Mouse (Mus musculus) midbrain, postnatal 0 days (tissue): Measurements from ENCODE around the gene Tbc1d1. TPM values are rescaled to one million over a fixed set of nuclear protein-coding genes. Genes with fewer than 3 reads are reported as not detected.

Experiments used
- ATAC-seq: fragments of 200-750 bp; cut with Nextera tagmentation; 2 replicates; pipeline ENCODE4 v1.8.0; 2017; ENCODE audit warnings: moderate number of reproducible peaks, mild to moderate bottlenecking, moderate TSS enrichment, moderate library complexity; ENCODE audit not compliant: low FRiP score
- DNase-seq: peaks from one replicate; pipeline ENCODE4 v3.0.0-alpha.2; 2015; ENCODE audit warnings: low spot score
- H3K27ac ChIP-seq: fragments of 300-500 bp; sonication (generic); 2 replicates; pipeline ENCODE4 v1.5.1; 2014; ENCODE audit warnings: low read depth, mild to moderate bottlenecking, low read length, mixed read lengths
- H3K27me3 ChIP-seq: fragments of 300-500 bp; sonication (generic); 2 replicates; pipeline ENCODE4 v1.6.1; 2014; ENCODE audit warnings: low read length, control low read depth, mixed read lengths; ENCODE audit not compliant: insufficient read depth
- H3K36me3 ChIP-seq: fragments of 300-500 bp; sonication (generic); 2 replicates; pipeline ENCODE4 v1.6.1; 2014; ENCODE audit warnings: low read length, control low read depth, mixed read lengths; ENCODE audit not compliant: insufficient read depth
- H3K4me1 ChIP-seq: fragments of 300-500 bp; sonication (generic); 2 replicates; pipeline ENCODE4 v1.6.1; 2014; ENCODE audit warnings: mild to moderate bottlenecking, control low read depth, antibody characterized with exemption, low read length, mixed read lengths; ENCODE audit not compliant: insufficient read depth
- H3K4me2 ChIP-seq: fragments of 300-500 bp; sonication (generic); 2 replicates; pipeline ENCODE4 v1.6.1; 2014; ENCODE audit warnings: low read depth, mild to moderate bottlenecking, low read length, mixed read lengths; ENCODE audit not compliant: poor library complexity, severe bottlenecking
- H3K4me3 ChIP-seq: fragments of 300-500 bp; sonication (generic); 2 replicates; pipeline ENCODE4 v1.5.1; 2014; ENCODE audit warnings: low read depth, mild to moderate bottlenecking, low read length, moderate library complexity
- H3K9ac ChIP-seq: fragments of 300-500 bp; sonication (generic); replicated peaks from 2 replicates; pipeline ENCODE4 v1.6.1; 2014; ENCODE audit warnings: mild to moderate bottlenecking, low read length, moderate library complexity, mixed read lengths; ENCODE audit not compliant: poor library complexity, severe bottlenecking
- H3K9me3 ChIP-seq: fragments of 300-500 bp; sonication (generic); 2 replicates; pipeline ENCODE4 v1.6.1; 2016; ENCODE audit warnings: low read length, control low read depth
- CTCF ChIP-seq: IDR thresholded peaks from 2 replicates; pipeline ENCODE4 v1.5.1; 2016; ENCODE audit warnings: antibody characterized with exemption, mild to moderate bottlenecking
- WGBS: fragments of 180-500 bp; shearing (Covaris S2); extraction: QIAGEN DNeasy Blood & Tissue Kit; methylation state at CpG from one replicate; pipeline ENCODE4 v1.1.7; 2014; 5-methylcytosine and 5-hydroxymethylcytosine counted together
- polyA plus RNA-seq: library from polyadenylated mRNA; unstranded; fragments of >200 nt; fragmentation: Nextera tagmentation; extraction: Ambion mirVana; gene quantifications from 2 replicates; pipeline ENCODE4 v1.2.1, GENCODE M21; 2015
- total RNA-seq: library from RNA; depleted of rRNA; stranded (reverse); fragments of >200 nt; gene quantifications from 2 replicates; pipeline ENCODE4 v1.2.3, GENCODE M21; 2014

Tbc1d1 gene
- total and polyA plus RNA-seq, 2 experiments from 2014 or later, result 5.6 to 11.3 TPM

DNA sequence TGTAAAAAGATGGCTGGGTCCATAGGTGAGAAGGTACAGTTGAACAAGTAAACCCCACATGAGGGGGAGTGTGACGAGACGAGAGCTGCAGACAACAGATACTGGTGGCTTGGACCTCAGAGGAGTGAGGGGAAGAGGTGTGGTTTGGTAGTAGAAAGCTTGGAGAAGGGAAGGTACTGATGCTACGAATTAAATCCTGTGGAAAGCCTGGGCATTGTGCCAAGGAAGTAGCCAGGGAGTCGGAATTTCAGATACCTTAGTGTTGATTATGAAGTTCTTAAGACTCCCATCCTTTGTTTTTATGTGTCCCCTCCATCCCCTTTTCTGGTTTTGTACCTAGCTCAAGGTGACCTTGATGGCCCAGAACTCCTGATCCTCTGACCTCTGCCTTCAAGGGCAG, 124.5 kb downstream of the Tbc1d1 start:
- ATAC-seq (no peak), DNase-seq (no peak)
- no peak overlapping the region for H3K9ac ChIP-seq
- TF ChIP-seq CTCF, result no peak
- H3K27ac ChIP-seq, result no peak overlapping the region
- 61% methylated on average over 4 of the region's 4 CpGs for WGBS
- H3K36me3 ChIP-seq, result peaks cover 6% of the 10 kb centered on the region; the same call in 1 of the 2 replicates
- H3K27me3 ChIP-seq, result no peaks in the 10 kb centered on the region
- no peaks in the 10 kb centered on the region for H3K9me3 ChIP-seq
- no peaks in the 10 kb centered on the region for H3K4me1 ChIP-seq
- H3K4me3 ChIP-seq, result no peak overlapping the region
- no peak overlapping the region for H3K4me2 ChIP-seq

DNA sequence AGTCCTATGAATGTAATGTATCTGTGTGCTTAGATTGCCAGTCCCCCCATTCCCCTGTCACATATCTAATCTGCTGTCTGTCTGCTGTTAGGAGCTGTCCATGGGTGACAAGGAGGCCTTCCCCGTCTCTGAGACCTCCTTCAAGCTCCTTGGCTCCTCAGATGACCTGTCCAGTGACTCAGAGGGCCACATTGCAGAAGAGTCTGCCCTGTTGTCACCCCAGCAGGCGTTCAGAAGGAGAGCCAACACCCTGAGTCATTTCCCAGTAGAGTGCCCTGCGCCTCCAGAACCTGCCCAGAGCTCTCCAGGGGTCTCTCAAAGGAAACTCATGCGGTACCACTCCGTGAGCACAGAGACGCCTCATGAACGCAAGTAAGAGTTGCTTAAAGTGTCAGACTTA, 125.6 kb downstream of the Tbc1d1 start:
- Histone ChIP-seq H3K27me3 (no peaks in the 10 kb centered on the region), H3K4me3 (no peak overlapping the region), H3K4me2 (no peak overlapping the region), H3K27ac (no peak overlapping the region), H3K9me3 (no peaks in the 10 kb centered on the region), H3K9ac (no peak overlapping the region), H3K36me3 (peaks cover 6% of the 10 kb centered on the region; the same call in 1 of the 2 replicates), H3K4me1 (no peaks in the 10 kb centered on the region)
- whole genome bisulfite sequencing, result 93% methylated on average over 7 of the region's 7 CpGs
- DNase-seq (no peak), ATAC-seq (no peak)
- TF ChIP-seq CTCF, result no peak

DNA sequence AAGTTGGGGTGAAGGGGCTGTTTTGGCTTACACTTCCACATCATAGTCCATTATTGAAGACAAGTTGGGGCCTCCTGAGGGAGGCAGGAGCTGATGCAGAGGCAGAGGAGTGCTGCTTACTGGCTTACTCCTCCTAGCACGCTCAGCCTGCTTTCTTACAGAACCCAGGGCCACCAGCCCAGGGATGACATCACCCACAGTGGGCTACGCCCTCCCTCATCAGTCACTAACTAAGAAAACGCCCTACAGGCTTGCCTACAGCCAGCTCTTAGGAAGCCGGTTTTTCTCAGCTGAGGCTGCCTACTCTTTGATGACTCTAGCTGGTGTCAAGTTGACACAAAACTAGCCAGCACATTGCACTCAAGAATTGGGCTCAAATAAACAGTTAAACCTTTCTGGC, 126.5 kb downstream of the Tbc1d1 start:
- Histone ChIP-seq H3K36me3 (peaks cover 6% of the 10 kb centered on the region; the same call in 1 of the 2 replicates), H3K9ac (no peak overlapping the region), H3K27me3 (no peaks in the 10 kb centered on the region), H3K4me1 (no peaks in the 10 kb centered on the region), H3K4me3 (no peak overlapping the region), H3K4me2 (no peak overlapping the region), H3K9me3 (no peaks in the 10 kb centered on the region), H3K27ac (no peak overlapping the region)
- ATAC-seq (no peak), DNase-seq (no peak)
- 91% methylated on average over 4 of the region's 4 CpGs for whole genome bisulfite sequencing
- no peak for TF ChIP-seq CTCF

DNA sequence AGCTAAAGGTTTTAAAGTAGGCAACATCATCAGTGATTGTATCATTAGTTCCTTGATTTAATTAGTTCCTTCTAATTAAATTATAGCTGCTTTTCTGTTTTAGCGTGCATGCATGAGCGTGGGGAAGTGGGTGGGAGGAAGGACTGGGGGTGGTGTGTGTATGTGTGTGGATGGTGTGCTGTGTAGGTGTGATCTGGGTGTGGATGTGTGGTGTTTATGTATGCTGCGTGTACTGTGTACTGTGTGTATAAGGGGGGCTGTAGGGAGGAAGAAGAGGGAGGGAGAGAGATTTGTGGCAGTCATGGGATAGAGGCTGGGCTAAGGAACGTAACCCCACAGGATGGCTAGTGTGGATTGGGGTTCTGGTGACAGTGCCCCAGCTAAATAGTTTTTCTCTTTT, 129.2 kb downstream of the Tbc1d1 start:
- no peaks in the 10 kb centered on the region for H3K9me3 ChIP-seq
- no peak for TF ChIP-seq CTCF
- 0 out of 2 replicates have a peak, but pooled peaks cover 4% of the 10 kb centered on the region for H3K36me3 ChIP-seq
- H3K9ac ChIP-seq, result no peak overlapping the region
- DNase-seq (no peak), ATAC-seq (no peak)
- H3K27ac ChIP-seq, result no peak overlapping the region
- H3K4me2 ChIP-seq, result no peak overlapping the region
- no peak overlapping the region for H3K4me3 ChIP-seq
- H3K27me3 ChIP-seq, result no peaks in the 10 kb centered on the region
- H3K4me1 ChIP-seq, result no peaks in the 10 kb centered on the region
- WGBS, result 89% methylated on average over 4 of the region's 4 CpGs

DNA sequence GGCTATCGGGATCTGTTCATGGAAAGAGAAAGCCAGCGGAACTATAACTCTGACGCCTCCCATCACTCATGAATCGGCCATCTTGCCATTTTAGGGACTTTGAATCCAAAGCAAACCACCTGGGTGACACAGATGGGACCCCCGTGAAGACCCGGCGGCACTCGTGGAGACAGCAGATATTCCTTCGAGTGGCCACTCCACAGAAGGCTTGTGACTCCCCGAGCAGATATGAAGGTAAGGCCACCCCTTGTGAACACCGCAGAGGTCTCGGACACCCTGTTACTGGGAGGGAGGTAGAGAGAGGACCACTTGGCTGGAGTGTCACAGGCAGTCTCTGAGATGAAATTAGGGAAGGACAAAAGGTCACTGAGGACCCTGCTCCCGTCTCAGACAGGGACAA, 129.7 kb downstream of the Tbc1d1 start:
- Histone ChIP-seq H3K4me3 (no peak overlapping the region), H3K9ac (no peak overlapping the region), H3K27ac (no peak overlapping the region), H3K4me1 (no peaks in the 10 kb centered on the region), H3K4me2 (no peak overlapping the region), H3K9me3 (no peaks in the 10 kb centered on the region), H3K27me3 (no peaks in the 10 kb centered on the region), H3K36me3 (0 out of 2 replicates have a peak, but pooled peaks cover 4% of the 10 kb centered on the region)
- WGBS, result 94% methylated on average over 13 of the region's 13 CpGs
- DNase-seq (no peak), ATAC-seq (no peak)
- no peak for TF ChIP-seq CTCF

DNA sequence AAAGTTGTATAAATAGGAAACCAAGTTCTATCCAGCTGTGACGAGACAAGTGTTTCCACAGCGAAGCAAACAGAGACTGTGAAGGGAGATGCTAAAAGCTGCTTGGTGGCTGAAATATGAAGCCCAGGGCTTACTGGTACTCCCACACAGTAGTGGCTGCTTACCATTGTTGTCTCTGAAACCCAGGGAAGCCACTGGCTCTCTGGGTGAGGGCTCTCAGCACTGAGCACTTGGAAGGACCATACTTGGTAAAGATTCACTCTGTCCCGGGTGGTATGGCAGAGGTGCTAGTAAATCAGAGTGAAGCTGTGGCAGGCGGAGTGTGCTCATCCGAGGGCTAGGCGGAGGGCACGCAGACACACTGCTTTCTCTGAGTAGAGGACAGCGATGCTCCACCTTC, 131.2 kb downstream of the Tbc1d1 start:
- Histone ChIP-seq H3K27me3 (no peaks in the 10 kb centered on the region), H3K9me3 (no peaks in the 10 kb centered on the region), H3K27ac (no peak overlapping the region), H3K4me2 (no peak overlapping the region), H3K4me1 (no peaks in the 10 kb centered on the region), H3K4me3 (no peak overlapping the region), H3K9ac (no peak overlapping the region), H3K36me3 (no peaks in the 10 kb centered on the region)
- WGBS, result 85% methylated on average over 8 of the region's 8 CpGs
- ATAC-seq, result no peak
- no peak for TF ChIP-seq CTCF
- DNase-seq, result no peak
